Mouse (Mus musculus) heart, adult 8-10 months (tissue): Measurements from ENCODE around the gene Crtac1. TPM values are rescaled to one million over a fixed set of nuclear protein-coding genes. Genes with fewer than 3 reads are reported as not detected.

Experiments used
- DNase-seq: peaks from one replicate; pipeline ENCODE4 v3.0.0; 2022; ENCODE audit warnings: low spot score
- total RNA-seq, 4 experiments: library from RNA; stranded (reverse); gene quantifications; 2 replicates each; pipeline ENCODE4 v1.2.4; 2022

Gene Crtac1
- total RNA-seq: under 1 TPM in 2 of 4 experiments, not detected in 2; 0.09 to 0.60 TPM

DNA sequence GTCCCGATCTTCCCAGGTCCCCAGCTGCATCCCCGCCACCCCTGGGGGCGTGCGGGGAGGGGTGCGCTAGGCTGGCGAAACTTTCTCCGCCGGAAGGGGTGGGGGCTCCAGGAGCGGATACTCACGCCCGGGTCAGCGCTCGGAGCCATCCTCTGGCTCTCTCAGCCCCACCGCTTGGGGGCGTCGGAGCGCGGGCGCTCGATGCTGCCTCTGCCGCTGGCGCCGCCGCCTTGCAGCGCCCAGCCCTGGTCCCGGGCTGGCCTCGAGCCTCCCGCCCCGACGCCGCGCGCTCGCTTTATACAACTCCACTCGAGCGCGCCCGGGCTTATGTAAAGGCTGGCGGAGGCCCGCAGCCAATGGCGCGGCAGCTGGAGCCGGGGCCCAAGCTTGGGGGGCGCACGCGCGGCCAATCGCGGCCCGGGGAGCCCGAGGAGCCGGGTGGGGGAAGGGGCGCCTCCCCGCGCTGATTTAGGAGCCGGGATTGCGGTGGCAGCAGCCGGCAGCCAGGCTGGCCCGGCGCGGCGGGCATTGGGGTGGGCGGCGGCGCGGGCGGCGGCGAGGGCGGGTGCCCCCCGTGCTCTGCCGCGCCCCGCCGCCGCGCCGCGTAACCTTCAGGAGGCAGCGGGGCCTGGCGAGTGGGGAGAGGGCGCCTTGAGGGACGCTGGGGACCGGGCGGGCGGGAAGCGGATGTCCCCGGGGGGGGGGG, at the start of gene Crtac1:
Crtac1 (minus strand) TSS at position 299 of the 706 bp plus-strand sequence.
- DNase-seq: no peak

DNA sequence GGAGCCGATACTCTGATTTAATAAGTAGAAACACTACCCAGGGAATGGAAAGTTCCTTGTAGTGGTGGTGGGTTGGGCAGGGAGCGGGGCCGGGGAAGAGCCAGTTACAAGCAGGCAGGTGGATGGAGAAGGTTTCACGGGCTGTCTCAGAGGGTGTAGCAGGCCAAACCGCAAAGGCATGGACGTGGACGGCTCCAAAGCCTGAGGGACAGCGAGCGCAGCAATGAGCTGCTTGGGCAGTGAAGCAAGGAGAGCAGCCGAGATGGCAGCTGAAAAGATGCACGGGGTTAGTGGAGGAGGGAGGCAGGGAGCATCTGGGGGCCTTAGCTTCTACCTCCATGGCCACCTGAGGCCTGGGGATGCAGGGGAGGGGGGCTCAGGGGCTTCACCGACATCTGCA, 46.7 kb upstream of the Crtac1 start:
- no peak for DNase-seq

DNA sequence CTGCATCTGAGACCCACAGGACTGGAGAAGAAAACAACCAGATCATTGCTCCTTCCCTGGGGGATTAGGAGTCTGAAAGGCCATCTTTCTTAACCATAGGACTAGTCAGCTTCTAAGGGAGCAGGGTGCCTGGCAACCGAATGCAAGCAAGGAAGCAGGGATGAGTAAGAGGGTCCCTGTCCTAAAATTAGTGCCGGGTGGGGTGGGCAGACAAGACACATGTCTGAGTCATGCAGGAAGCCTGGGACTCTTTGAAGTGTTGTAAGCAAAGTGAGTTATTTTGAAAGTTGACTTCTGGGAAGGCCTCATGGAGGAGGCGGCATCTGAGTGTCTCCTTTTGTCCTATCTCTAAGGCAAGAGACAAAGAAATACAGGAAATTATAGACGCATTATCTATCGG, 46.2 kb upstream of the Crtac1 start:
- DNase-seq: no peak

DNA sequence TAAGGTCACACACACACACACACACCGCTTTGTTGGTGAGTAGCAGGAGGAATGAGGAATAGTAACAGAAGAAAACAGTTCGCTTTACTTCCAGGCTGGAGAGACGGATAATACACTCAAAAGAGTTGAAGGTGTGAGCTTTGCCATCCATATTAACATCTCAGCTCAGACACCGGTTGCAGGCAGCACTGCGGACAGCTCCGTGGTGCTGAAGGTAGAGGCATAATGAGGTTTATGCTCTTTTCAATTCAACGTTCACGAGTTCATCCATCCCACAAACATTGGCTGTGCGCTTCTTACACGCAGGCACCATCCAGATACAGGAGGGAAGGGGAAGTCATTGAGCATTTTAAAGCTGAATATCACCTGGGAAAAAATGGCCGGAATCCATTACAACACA, 41.2 kb upstream of the Crtac1 start:
- no peak for DNase-seq

DNA sequence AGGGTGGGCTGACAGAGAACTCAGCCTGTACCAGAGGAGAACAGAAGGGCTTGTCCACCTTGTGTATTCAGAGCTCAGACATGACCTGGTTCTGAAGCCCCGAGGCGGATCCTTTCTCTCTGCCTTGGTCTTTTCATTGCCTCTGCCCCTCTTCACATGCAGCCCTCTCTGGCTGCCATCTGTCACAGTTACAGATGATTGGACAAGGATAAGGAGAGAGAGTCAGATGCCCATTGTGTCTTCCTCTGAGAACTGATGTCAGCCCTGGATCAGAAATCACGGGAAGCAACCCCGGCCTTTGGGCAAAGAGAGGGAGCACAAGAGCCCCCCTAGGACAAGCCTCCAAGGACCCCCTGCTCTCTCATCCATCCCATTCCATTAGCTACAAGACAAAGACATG, 40.0 kb upstream of the Crtac1 start:
- no peak for DNase-seq

DNA sequence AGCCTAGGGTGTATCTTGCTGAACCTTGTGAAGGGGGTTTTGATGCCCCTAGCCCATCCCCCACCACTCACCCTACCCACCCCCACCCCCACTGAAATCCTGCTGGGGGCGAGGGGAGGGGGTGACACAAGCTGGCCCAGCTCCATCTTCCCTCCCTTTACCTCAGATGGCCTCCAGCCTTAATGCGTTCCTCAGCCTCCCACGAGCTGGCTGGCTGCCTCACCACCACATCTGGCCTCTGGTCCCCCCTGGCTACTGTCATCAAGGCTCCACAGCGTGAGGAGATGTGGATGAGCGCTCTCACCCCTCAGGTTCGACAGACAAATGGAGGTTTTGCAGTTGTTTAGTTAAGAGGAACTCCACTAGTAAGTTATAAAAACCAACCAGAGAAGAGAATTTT, 30.3 kb upstream of the Crtac1 start:
- no peak for DNase-seq

DNA sequence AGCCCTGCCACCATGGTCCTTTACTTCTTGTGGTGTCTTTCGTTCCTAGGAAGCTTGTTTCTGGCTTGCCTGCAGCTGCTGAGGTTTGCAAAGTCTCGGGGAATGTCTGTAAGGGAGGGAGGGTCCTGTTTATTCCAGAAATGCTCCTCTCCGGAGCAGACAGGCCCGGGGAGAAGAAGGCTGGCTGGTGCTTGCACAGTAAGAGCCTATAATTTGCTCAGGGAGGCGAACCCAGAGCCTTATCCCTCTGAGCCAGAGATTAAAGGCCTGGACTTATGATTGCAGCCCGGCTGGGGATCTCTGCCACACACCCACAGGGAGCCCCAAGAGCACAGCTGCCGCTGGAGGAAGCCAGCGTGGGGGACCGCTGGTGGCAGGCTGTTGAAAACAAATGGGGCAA, 29.8 kb upstream of the Crtac1 start:
- no peak for DNase-seq

DNA sequence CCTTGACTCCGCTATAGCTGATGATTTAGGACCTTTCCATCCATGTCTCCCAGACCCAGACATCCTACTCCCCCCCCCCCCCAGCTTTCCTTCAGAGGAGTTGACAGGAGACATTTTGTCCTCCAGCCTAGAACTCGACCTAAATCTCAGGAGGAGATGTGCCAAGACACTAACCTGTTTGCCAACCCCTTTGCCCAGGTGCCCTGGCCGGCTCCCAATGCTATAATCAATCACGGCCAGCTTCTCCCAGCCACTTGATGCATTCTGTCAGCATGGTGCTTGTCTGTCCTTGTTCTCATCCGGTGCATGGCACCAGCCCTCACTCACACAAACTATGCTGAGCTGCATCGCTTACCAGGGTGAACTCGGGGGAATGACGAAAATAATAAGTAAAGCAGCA, 27.9 kb upstream of the Crtac1 start:
- no peak for DNase-seq

DNA sequence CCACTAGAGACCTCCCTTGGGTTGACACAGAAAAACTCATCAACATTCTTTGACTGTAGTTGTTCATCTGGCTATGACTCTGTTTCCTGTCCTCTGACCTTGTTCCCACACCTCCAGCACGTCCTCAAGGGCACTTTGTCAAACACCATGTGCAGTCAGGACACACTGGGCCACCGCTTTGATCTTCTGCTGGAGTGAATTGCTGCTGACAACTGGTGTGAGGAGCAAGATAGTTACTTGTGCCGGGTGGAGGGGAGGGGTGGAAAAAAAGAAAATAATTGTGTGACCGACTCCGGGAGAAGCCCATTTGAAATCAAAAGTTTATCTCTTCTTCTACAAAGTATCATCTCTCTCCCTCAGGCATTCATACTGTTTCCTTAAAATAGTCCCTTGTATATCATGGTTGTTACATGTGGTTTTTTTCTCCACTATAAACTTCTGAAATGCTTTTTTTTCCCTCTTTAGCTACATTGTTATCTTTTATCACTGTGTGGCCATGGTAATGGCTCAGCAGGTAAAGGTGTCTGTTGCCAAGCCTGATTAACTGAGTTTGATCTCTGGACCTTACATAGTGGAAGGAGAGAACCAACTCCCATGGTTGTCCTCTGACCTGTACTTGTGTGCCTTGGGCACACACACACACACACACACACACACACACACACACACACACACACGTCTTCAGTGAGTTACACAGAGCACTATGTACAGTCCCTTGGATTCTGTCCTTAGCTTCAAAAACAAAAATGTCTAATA, 23.1 kb upstream of the Crtac1 start:
- no peak for DNase-seq

DNA sequence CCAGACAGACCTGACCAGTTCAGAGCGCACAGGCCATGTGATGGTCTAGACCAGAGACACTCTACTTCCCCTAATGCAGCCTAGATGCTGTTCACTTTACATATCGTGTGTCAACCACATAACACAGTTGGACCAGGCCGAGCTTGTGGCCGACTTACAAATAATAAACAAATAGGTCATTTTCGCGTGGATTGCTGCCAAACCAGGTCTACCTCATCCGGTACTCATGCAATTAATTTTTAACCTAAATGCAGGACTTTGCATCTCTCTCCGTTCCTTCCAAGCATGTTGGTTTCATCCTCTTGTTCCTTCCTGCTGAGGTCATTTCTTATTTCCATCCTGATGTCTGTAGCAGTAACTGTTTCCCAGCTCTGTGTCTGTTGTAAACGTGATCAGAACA, 22.4 kb upstream of the Crtac1 start:
- DNase-seq: no peak

DNA sequence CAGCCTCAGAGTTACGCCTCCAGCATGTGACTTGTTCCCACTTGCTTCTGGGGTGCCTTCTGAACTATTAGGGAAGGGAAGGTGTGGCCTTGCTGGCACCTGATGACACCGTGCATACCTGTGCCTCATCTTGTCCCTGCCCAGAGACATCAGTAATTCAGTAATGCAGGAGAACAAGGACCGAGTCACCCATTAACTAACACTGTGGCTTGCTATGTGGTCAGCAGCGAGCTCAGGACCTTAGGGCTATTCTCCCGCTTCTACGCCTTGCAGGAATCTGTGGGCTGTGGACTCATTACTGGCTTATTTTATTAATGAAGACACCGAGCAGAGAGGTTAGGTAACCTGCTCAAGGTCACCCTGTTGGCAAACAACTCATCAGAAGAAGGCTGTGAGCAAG, 21.0 kb upstream of the Crtac1 start:
- no peak for DNase-seq

DNA sequence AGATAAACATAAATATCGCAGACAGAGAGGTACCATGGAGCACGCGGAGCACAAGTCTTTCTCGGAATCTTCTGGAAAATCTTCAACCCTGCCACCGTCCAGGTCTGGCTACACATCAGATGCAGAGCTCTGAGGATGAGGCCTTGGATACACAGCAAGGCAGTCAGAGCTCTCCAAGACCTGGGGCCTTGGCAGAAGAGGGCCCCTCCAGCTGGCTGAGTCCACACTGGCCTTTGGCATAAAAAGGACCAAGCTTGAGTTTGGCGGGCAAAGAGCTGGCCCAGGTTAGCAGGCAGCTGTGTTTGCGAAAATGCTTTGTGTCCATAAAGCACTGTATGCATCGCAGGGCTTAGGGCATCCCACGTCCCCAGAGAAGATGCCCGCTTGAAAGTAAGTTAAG, 17.0 kb upstream of the Crtac1 start:
- DNase-seq: no peak

DNA sequence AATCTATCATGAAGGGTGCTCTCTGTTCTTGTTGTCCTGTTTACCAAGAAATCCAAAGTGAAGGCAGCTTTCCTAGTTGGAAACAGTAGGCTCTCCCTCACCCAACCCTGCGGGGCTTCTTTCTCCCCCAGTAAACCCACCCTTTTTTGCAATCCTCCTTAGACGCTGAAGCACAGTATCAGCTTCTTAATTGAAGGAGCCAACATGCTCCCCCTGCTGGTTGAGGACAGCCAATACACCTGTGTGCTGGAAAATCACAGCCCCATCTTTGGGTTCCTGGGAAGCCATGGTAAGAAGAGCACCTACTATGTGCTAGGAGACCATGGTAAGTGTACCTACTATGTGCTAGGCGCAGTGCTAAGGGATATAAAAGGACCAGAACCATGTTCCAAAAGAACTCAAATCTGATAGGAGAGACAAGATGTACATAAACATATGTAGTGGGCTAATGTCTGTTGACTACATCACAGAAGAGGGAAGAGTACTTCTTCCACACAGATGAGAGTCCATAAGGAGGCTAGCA, 12.4 kb upstream of the Crtac1 start:
- no peak for DNase-seq

DNA sequence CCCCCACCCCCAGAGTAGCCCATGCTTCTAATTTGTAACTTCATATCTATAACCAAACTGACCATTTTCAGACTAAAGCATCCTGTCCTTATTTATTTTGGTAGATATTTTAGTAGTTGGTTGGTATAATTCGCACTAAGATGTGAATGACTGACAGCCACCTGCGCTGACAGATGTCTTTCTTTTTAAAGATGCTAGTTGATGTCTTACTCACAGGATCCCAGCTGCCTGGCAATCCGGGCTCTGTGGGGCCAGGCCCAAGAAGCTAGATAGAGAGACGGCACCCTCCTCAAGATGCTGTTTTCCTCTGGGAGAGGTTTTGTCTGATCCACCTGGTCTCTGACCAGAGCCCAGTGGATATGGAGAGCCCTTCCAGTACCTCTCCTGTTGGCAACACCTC, 11.7 kb upstream of the Crtac1 start:
- DNase-seq: no peak

DNA sequence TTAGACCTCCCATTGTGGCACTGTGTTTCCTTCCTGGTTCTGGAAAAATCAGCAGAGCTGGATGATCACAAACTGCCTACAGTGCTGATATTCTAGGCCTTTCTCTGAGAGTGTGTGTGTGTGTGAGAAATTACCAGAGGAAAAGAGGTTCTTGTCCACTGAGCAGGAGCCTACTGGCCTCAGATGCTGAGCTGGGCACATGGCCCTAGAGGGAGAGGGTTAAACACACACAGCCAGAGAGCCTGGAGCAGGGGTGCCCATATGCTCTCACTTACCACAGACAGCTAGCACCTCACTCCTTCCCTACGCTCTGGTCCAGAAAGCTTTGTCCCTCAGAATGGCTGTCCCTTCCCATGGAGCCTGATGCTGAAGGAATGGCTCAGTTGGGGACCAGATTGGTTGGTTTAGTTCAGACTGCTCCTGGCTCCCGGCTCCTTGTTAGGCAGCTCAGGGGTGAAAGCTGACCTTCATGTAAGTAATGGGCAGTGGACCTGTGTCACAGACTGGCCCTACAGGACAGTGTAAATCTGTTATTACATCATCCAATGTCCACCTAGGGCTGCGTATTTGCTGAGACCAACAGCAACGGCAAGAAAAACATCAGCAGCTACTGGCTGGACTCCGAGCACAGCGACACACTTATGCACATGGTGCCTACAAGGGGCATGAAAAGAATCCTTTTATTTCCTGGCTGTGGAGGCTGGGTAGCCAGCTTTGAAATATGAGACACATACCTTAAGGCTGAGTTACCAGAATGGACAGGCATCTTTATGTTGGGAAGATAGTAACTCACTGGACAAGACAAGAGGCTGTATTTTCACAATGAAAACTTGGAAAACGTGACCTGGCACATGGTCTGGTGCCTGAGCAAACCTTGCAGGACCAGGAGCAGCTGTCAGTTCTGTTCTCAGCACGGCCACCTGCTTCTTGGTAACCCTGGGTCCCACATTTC, 10.9 kb upstream of the Crtac1 start:
- no peak for DNase-seq

DNA sequence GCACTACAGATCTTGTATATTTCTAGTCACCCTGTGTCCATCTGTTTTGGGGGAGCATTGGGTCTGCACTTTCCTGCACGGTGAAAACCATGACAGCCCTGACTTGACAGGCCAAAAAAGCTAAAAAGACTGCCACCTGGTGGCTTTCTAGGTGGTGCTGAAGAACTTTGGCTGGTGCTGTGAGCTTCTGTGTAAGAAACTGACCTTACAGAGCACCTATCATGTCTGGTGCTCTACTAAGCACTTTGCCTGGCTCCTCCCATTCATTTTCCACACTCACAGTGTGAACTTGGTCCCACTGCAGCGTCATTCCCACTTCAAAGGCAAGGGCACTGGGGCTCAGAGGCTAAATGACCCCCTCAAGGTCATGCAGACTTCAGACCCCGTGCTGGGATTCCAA, 8.5 kb upstream of the Crtac1 start:
- no peak for DNase-seq

DNA sequence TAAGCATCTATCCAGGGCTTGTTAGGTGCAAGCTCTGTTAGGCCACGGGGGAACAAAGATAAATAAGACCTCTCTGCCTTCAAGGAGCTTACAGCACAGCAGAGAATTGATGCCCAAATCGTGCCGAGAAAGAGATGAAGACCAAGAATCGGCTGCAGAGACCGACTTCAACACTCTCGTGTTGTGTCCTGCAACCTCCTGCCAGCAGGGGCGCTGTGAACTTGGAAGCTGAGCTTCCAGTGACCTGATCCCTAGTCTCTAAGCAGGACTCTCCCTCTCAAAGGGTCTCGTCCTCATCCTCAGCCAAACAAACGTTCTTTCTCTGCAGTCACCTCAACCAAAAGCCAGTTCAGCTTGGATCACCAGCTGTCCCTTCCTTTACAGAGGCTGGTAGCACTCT, 7.8 kb upstream of the Crtac1 start:
- no peak for DNase-seq

DNA sequence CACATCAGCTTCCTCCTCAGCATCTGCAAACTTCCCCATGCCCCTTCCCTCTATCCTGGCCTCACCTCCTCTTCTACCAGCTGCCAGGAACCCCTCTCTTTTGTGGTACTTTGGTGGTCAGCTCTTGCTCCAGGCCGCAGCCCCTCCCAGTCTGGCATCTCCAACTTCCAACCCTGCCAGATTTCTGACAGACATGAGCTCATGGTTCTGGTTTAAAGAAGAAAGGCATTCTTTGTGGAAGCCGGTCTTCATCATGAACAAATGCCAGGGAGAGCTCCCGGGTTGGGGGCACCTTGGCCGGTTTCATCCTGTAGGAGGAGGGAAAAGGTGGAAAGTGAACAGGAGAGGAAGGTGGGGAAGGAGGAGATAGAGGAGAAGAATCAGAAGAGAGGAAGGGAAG, 4.0 kb upstream of the Crtac1 start:
- no peak for DNase-seq

DNA sequence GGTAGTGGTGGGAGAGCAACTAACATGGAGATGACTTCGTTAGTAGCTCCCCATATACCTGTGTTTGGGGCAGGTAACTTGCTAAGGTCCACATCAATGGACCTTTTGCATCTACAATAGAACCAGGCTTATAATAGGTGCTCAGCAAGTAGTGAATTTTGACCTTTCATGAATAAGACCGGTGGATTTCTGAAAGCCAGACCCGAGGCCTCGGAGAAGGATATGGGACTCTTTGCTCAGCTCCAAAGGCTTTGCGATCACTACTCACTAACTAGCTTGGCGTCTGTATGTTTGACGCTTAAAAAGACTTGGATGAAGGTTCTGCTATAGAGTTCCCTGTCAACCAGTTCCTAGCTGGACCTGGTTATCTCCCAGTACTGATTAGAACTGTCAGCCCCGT, 1.2 kb upstream of the Crtac1 start:
- DNase-seq: no peak

DNA sequence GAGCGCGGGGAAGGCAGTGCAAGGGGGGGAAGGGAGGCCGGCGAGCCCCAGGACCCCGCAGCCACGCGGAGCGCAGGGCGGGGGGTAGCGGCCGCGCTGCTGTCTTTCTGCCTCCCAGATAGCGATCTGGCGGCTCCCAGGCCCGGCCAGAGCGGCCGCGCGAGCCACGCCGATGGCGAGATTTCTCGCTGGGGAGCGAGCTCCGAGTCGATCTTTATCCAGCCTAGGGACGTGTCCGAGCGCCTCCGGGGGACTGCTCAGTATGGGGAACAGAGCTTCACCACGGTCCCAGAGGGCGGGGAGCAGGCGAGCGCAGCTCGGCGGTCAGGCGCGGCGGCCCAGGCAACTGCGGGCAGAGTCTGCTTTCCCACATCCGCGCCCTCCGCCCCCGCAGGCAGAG, 608 bp upstream of the Crtac1 start:
- no peak for DNase-seq

DNA sequence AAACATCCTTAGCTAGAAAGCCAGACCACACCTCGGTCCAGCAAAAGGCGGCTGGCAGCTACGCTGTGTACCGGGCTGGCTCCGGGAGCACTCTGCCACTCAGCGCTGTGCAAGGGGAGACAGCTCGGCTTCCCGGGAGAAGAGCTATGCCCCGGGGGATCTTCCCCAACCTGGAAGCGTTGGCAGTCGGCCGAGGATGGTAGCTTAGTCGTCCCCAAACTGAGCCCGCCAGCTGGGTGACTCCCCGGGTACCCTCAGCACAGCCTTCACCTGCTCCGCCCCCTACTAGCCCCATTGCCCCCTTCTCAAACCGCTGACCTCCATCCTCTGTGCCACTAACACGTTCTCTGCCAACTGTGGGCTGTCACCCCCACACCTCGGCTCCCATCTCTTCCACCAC, 602 bp downstream of the Crtac1 start:
- no peak for DNase-seq

DNA sequence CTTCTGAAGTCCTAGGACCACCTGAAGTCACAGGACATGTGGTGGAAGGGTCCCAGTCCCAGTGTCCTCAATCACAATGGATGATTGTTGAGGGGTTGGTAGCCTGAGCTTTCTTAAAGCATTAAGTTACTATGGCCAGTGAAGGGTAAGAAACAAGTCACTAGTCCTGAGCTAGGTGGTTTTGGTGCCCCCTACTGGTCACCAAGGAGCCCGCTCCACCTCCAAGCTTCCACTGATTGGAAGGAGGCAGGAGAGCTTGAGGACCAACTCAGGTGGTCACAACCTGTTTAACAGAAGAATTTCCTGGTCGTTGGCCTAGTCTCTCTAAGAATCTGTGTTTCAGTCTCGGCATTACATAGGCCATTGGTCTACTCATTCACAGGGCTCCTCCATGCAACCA, 2.2 kb downstream of the Crtac1 start:
- DNase-seq: no peak
